Mouse (Mus musculus): ENCODE data around the gene S100a11. TPM values are rescaled to one million over a fixed set of nuclear protein-coding genes. Genes with fewer than 3 reads are reported as not detected.

The S100a11 gene
- 525 and 1,402 TPM in 2 replicates for polyA plus RNA-seq (2012; rRNA removed; ENCODE audit: low replicate concordance)

DNA sequence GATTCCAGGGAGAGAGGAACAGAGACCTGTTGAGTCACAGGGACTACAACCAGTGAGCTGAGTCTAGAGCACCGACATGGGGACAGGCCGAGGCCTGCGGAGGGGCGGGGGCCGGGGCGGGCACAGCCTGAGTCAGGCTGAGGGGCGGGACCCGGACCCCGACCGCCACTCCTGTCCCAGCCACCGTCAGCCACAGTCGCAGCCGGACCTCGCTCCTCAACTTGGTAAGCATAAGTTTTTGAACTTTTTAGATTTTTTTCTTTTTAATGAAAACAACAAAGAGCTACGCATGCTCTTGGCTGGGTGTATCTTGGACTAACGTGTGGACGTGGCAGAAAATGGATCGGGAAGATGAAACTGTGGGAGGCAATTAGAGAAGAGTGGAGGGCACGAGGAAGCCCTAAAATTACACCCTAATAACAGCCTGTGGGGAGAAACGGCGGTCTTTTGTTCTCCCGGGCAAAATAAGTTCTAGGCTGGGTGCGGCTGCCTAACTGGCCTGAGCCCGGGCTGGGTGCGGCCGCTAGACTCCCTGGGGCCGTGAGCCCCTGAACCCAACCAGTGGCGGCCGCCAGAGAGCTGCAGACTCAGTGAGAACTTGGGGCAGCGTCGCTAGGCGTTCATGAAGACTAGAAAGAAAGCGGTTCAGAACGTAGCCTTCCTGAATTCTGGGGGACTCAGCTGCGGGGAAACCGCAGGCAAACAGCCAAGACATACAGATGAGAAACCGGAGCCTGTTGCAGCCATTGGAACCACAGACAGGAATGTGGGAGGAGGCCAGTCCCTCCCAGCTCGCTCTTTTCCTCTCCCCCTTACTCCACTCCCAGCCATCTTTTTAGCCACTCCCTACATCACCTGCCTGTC is at the start of gene S100a11:
S100a11 (plus strand) TSS at position 159 of the 864 bp plus-strand sequence.

GRCm38 (mm10) chr3:93554981-93555877 is 34.9 kb downstream of the S100a11 start, which contains the start of gene S100a10:
Gene S100a10, plus strand, starts transcription at chr3:93555080.

Other genes starting within 250 kb of the S100a11 start
- not detected in 2 replicates for gene Flg, start 247.0 kb upstream of the S100a11 start, polyA plus RNA-seq (2012; rRNA removed; ENCODE audit: low replicate concordance)
- 0.01 TPM in 1 of 2 replicates, not detected in the other for gene Hrnr, start 200.7 kb upstream of the S100a11 start, polyA plus RNA-seq (2012; rRNA removed; ENCODE audit: low replicate concordance)
- not detected in 2 replicates for gene Rptn, start 126.8 kb upstream of the S100a11 start, polyA plus RNA-seq (2012; rRNA removed; ENCODE audit: low replicate concordance)
- gene Tchh, start 78.2 kb upstream of the S100a11 start, polyA plus RNA-seq (2012; rRNA removed; ENCODE audit: low replicate concordance) = 0.22 TPM in 1 of 2 replicates, not detected in the other
- gene Tchhl1, start 51.7 kb upstream of the S100a11 start, polyA plus RNA-seq (2012; rRNA removed; ENCODE audit: low replicate concordance) = not detected in 2 replicates
- gene S100a10, start 34.6 kb downstream of the S100a11 start, polyA plus RNA-seq (2012; rRNA removed; ENCODE audit: low replicate concordance) = 197 and 244 TPM in 2 replicates
- not detected in 2 replicates for gene Tdpoz2, start 132.2 kb downstream of the S100a11 start, polyA plus RNA-seq (2012; rRNA removed; ENCODE audit: low replicate concordance)
- not detected in 2 replicates for gene Tdpoz1, start 155.8 kb downstream of the S100a11 start, polyA plus RNA-seq (2012; rRNA removed; ENCODE audit: low replicate concordance)
- gene Gm37596, start 172.6 kb downstream of the S100a11 start, polyA plus RNA-seq (2012; rRNA removed; ENCODE audit: low replicate concordance) = not detected in 2 replicates